Mouse (Mus musculus) embryonic facial prominence, embryonic 10.5 days (tissue): ENCODE results near the gene Cwc25. TPM values are rescaled to one million over a fixed set of nuclear protein-coding genes. Genes with fewer than 3 reads are reported as not detected.
A peak's percentile ranks its signal among the peaks of the same experiment; 100 is the strongest.

Experiments
- DNase-seq: peaks from one replicate; pipeline ENCODE4 v3.0.0-alpha.2; 2017; ENCODE audit warnings: low spot score
- H3K27ac ChIP-seq: fragments of 300-500 bp; sonication (generic); replicated peaks from 2 replicates; pipeline ENCODE4 v1.5.1; 2016; ENCODE audit warnings: mild to moderate bottlenecking
- H3K27me3 ChIP-seq: fragments of 300-500 bp; sonication (generic); replicated peaks from 2 replicates; pipeline ENCODE4 v1.6.1; 2016; ENCODE audit warnings: low read depth, mild to moderate bottlenecking; ENCODE audit not compliant: poor library complexity, severe bottlenecking
- H3K36me3 ChIP-seq: fragments of 300-500 bp; sonication (generic); replicated peaks from 2 replicates; pipeline ENCODE4 v1.6.1; 2016; ENCODE audit warnings: mild to moderate bottlenecking, moderate library complexity
- H3K4me1 ChIP-seq: fragments of 300-500 bp; sonication (generic); 2 replicates; pipeline ENCODE4 v1.6.1; 2016
- H3K4me3 ChIP-seq: fragments of 300-500 bp; sonication (generic); 2 replicates; pipeline ENCODE4 v1.5.1; 2016; ENCODE audit warnings: mild to moderate bottlenecking, moderate library complexity
- H3K9me3 ChIP-seq: fragments of 300-500 bp; sonication (generic); 2 replicates; pipeline ENCODE4 v1.6.1; 2016; ENCODE audit warnings: mild to moderate bottlenecking
- WGBS: fragments of 180-500 bp; shearing (Covaris S2); methylation state at CpG from one replicate; pipeline ENCODE4 v1.1.7; 2016; 5-methylcytosine and 5-hydroxymethylcytosine counted together
- polyA plus RNA-seq: library from polyadenylated mRNA; unstranded; fragments of >200 nt; fragmentation: Nextera tagmentation; extraction: Ambion mirVana; gene quantifications from 2 replicates; pipeline ENCODE4 v1.2.1, GENCODE M21; 2016

Cwc25 gene
- 22.0 and 24.2 TPM in 2 replicates for polyA plus RNA-seq

DNA sequence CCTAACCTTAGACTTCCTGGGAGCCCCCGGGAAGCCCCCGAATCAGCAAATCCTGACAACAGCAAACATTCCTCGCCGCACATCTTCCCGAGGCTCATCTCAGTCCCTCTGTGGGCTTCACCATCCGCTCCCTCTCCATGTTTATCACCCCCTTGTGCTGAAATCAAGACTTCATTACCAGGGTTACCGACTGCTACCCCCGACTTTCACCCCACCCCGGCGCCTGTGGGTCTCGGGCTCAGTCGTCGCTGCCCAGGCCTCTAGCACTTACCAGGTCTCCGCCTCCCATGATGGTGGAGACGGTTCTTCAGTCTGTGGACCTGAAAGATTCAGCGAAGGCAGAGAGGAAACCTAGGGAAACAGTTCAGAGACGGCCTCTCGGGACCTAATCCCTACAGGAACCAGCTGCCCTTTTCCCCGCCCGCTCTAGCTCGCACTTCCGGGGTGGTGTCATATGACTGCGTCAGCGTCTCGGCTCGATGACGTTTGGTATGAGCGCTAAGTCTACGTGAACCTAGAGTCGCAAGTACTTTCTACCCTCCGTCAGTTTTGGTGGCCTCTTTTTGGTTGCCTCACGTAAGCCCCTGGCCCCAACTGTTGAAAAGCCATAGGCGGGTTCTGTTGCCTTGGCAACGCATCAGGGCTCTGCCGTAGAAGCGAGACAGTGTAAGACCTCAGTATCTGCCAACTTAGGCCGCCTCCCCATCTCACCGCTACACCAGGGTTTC lies at the start of gene Cwc25:
Gene Cwc25, minus strand, starts transcription at position 403 of the 728 bp plus-strand sequence.
- Histone ChIP-seq H3K4me1 (peaks cover 13% of the 10 kb centered on the region), H3K27ac (peak within 1 kb of the TSS; percentile 85), H3K9me3 (no peaks in the 10 kb centered on the region), H3K4me3 (peak within 1 kb of the TSS; percentile 77), H3K36me3 (peaks cover 32% of the 10 kb centered on the region), H3K27me3 (no peaks in the 10 kb centered on the region)
- 1% methylated on average over 38 of the region's 38 CpGs for WGBS
- peak; percentile 93 for DNase-seq

DNA sequence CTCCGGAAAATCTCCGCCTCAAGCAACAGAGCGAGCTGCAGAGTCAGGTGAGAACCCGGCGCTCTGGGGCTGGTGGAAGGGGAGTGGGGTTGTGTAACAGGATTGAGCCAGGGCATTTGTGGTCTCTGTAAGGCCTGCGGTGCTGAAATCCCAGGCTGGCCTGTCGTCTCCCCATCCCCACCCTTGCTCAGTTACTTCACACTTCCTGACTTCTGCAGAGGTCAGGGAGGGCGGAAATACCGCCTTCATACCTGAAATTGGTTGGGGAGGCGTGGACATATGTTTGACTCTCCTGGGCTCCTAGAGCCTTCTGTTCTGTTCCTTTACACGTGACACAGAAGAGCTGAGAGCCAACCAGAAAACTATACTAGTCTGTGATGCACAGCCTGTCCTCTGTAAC lies 49.4 kb upstream of the Cwc25 start:
- Histone ChIP-seq H3K4me3 (peak overlapping the region; percentile 28; the same call in 1 of the 2 replicates), H3K36me3 (peaks cover 67% of the 10 kb centered on the region)
- WGBS, result 64% methylated on average over 11 of the region's 11 CpGs

DNA sequence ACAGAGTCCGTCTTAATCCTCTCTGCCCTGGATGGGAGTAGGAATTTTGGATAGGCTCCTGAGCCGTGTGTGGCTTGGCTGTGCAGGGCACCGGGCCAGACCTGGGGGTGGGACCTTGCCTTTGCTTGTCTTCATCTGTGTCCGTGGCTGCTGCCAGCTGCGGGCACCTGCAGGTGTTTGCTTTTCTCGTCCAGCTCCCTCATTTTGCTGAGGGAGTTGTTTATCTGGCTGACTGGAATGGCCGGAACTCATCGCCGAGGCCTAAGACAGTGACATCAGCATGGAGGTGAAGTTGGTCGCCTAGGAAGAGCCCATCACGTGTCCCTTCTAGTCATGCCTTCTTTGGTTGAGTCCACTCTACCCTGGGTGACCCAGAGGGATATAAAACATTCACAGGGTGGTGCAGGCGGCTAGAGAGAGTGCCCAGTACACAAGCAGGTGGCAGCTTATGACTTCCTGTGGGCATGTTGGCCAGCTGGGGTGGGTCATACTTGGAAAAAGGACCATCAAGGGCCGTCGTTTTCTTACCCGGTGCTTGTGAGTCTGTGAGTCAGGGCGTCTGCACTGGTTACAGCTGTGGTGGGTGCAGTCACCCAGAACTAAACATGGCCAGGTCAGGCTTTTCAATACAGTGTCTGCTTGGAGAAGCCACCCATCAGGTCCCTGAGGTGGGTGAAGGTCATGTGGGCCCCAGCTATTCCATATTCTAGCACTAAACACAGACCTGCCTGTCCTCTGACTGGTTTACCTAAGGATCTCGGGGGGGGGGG lies 47.6 kb upstream of the Cwc25 start:
- no peak for DNase-seq
- peak overlapping the region; percentile 93 for H3K27ac ChIP-seq
- H3K4me3 ChIP-seq, result no peak overlapping the region
- no peaks in the 10 kb centered on the region for H3K27me3 ChIP-seq
- 85% methylated on average over 17 of the region's 17 CpGs for WGBS
- peaks cover 99% of the 10 kb centered on the region for H3K4me1 ChIP-seq
- H3K36me3 ChIP-seq, result peaks cover 69% of the 10 kb centered on the region
- no peaks in the 10 kb centered on the region for H3K9me3 ChIP-seq

More for the DNA sequence above, 49.4 kb upstream of the Cwc25 start:
- no peak for DNase-seq
- Histone ChIP-seq H3K9me3 (no peaks in the 10 kb centered on the region), H3K27me3 (no peaks in the 10 kb centered on the region), H3K4me1 (peaks cover 97% of the 10 kb centered on the region), H3K27ac (peak overlapping the region; percentile 93)

DNA sequence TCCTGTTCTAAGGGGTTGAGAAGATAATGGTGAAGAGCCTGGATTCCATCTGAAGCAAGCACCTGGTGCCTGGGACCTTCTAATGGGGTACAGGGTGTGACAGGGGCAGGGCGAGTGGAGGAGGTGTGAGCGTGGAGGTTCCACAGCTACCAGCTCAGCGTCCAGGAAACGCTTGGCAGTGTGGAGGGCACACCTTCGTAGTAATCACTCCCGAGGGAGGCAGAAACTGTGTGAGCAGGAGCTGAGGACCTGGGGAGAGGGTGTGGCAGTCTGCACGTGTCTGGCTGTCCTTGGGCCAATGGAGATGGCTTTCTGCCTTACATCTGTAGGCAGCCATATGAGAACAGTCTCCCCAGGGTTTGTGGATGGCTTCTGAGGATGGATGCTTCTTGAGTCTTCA lies 46.7 kb upstream of the Cwc25 start:
- no peak for DNase-seq
- Histone ChIP-seq H3K27ac (peak overlapping the region; percentile 93), H3K36me3 (peaks cover 69% of the 10 kb centered on the region), H3K27me3 (no peaks in the 10 kb centered on the region), H3K4me3 (peak overlapping the region; percentile 44), H3K4me1 (peaks cover 99% of the 10 kb centered on the region), H3K9me3 (no peaks in the 10 kb centered on the region)
- 59% methylated on average over 7 of the region's 7 CpGs for WGBS

DNA sequence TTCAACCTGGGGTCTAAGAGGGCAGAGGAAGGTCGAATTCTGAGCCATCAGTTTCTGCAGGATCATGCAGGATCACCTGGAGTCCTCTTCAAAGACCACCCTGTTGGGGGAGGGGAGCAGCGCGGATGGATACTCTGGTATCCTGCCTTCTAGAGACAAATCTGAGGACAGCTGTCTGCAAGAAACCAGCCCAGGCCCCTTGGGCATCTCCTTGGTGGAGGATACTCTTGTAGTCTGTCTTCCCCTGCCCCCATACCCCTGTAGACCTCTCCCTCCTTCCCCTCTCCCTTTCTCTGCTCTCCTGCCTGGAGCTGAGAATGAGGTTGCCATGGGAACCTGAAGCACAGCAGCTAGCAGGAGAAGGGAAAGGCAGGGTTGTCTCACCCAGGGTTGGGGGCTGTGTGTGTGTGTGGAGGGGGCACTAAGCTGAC lies 46.1 kb upstream of the Cwc25 start:
- Histone ChIP-seq H3K4me1 (peaks cover 99% of the 10 kb centered on the region), H3K4me3 (peak overlapping the region; percentile 44), H3K9me3 (no peaks in the 10 kb centered on the region), H3K27ac (peak overlapping the region; percentile 93), H3K27me3 (no peaks in the 10 kb centered on the region), H3K36me3 (peaks cover 69% of the 10 kb centered on the region)
- 21% methylated on average over 3 of the region's 3 CpGs for WGBS
- peak; percentile 75 for DNase-seq

DNA sequence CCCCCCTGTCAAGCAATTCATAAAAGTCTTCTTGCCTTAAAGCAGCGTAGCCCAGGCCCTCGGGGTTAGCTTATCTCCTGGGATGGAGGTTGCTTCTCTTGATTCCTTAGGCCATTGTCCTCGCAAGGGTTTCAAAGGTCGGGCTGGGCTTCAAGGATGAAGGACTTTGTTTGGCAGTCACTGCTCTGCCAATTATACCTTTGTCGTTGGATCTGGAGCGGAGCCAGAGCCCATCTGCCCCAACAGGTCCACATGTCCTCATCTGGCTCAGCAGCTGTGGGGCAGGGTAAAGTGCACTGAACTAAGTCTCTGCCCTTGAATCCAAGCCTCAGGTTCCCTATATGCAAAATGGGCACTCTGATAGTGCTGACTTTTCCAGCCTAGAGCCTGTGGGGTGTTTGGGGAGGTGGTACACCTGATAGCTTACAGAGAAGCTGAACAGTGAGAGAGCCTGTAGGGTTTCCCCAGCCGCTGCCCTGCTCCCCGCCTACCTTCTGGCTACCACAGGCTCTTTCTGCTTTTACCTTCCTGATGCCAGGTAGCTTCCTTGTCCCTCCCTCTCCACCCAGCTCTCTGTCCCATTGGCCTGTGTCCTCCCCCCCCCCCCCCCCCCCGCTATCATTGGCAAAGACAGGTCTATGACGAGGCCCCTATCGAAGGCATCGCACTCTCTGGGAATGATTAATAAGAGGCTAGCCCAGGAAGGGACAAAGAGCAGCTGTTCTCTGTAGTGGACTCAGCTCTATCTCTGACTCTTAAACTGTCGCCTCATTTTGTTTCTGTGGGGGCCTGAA lies 45.4 kb upstream of the Cwc25 start:
- Histone ChIP-seq H3K27ac (peak overlapping the region; percentile 93), H3K4me1 (peaks cover 98% of the 10 kb centered on the region), H3K36me3 (peaks cover 74% of the 10 kb centered on the region), H3K4me3 (peak overlapping the region; percentile 44), H3K27me3 (no peaks in the 10 kb centered on the region), H3K9me3 (no peaks in the 10 kb centered on the region)
- 30% methylated on average over 12 of the region's 13 CpGs for WGBS
- DNase-seq, result no peak

DNA sequence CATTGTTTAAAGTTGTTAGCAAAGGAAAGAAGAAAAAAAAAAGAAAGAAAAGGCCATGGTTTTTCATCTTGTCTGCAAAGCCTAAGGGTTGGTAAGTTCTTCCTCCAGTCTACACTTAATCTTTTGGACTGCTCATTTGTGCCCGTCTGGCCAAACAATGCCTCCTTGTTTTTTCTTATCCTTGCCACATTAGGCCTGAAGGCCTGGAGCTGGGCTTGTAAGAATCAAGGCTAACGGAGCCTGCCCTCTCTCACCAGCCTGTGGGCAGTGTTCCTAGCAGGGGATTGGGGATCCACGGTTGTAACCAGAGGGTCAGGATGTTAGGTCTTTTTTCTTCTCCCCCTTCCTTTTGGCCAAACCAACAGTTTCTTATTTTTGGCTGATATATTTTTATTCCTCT lies 44.6 kb upstream of the Cwc25 start:
- 17% methylated on average over 3 of the region's 3 CpGs for WGBS
- Histone ChIP-seq H3K4me1 (peaks cover 98% of the 10 kb centered on the region), H3K4me3 (no peak overlapping the region), H3K36me3 (peaks cover 71% of the 10 kb centered on the region), H3K27me3 (no peaks in the 10 kb centered on the region), H3K9me3 (no peaks in the 10 kb centered on the region), H3K27ac (peak overlapping the region; percentile 62)
- no peak for DNase-seq

DNA sequence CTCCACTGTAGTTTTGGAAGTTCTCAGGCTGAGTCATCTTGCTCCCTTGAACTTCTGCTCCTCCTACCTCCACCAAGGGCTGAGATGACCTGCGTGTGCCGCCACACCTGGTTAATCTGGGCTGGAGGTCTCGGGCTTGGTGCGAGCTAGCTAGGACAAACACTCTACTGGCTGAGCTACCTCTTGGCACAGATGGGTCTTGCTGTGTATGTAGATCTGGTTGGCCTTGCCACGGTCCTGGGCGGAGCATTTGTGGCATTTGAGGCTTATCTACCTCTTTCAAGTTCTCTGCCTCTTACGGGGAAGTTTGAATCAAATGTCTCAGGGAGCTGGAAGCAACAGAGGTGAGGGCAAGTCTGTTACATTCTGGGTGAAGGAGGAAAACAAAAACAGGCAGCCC lies 44.0 kb upstream of the Cwc25 start:
- H3K36me3 ChIP-seq, result peaks cover 65% of the 10 kb centered on the region
- H3K27me3 ChIP-seq, result no peaks in the 10 kb centered on the region
- no peaks in the 10 kb centered on the region for H3K9me3 ChIP-seq
- no peak overlapping the region for H3K4me3 ChIP-seq
- peaks cover 98% of the 10 kb centered on the region for H3K4me1 ChIP-seq
- no peak for DNase-seq
- 77% methylated on average over 7 of the region's 7 CpGs for WGBS
- peak overlapping the region; percentile 62 for H3K27ac ChIP-seq

DNA sequence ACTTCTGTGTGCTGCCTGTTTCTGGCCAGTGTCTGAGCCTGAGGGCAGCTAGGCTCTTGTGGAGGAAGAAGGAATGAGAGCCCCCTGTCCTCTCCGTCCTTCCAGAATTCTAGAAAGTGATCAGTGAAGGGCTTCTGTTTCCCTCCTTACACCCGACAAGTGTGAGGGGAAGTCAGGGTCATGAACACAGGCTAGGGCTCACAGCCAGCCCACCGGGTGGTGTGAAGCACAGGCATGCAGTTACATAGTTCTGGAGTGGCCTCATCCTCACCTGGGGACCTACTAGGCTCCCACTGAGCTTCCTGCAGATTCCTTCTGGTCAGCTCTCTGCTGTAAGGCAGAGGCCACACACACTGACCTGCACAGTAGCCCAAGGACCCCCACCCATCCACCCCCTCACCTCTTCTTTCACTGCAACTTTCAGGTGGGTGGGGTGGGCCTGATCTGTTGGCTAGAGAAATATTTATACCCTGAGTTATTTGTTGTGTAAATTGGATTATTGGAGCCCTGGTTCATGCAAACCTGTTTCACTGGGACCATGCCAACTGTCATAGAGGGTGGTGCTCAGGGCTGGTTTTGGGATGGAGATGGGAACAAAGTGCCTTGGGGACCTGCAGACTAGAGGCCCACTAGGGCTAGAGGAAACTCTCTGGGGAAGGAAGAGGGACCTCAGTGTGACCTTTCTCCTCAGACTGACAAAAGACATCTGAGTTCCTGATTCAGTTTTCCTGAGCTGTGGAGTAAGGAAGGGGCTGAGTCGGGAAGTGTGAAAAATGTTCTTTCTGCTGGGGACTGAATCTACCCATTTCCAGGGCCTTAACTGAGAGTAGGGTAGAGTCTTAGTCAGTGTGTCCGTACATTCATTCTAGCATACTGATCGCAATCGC lies 43.1 kb upstream of the Cwc25 start:
- Histone ChIP-seq H3K4me1 (peaks cover 98% of the 10 kb centered on the region), H3K4me3 (peak overlapping the region; percentile 33; the same call in 1 of the 2 replicates), H3K36me3 (peaks cover 56% of the 10 kb centered on the region), H3K27ac (peak overlapping the region; percentile 82), H3K9me3 (no peaks in the 10 kb centered on the region), H3K27me3 (no peaks in the 10 kb centered on the region)
- no peak for DNase-seq
- WGBS, result 60% methylated on average over 7 of the region's 7 CpGs

DNA sequence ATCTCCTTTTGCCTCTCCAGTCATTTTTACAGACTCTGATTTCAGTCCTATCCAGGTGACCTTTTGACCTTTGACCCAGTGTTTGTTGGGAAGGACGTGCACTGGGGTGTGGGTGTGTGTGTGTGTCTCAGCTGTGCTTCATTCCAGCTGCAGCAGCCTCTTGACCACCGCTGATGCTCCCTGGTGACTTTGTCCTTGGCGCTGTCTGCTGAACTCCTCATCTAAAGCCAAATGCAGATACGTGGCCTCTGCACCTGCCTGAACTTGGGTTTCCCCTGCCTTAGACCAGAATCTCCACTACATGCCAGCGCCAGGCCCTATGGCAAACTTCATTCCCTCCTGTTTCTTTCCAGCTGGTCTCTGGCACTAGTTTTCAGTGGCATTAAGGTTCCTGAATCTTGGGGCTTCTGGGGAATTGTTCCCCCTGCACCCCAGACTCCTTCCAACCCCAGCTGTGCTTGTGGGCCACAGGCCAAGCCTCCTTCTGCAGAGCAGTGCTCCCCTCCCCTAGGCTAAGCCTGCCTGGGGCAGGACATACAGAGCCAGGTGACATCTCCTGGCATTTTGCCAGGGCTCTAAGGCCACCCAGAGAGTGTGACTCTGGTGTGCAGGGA lies 42.4 kb upstream of the Cwc25 start:
- 33% methylated on average over 5 of the region's 5 CpGs for WGBS
- H3K9me3 ChIP-seq, result no peaks in the 10 kb centered on the region
- H3K27ac ChIP-seq, result peak overlapping the region; percentile 82
- peak overlapping the region; percentile 33; the same call in 1 of the 2 replicates for H3K4me3 ChIP-seq
- no peaks in the 10 kb centered on the region for H3K27me3 ChIP-seq
- peaks cover 98% of the 10 kb centered on the region for H3K4me1 ChIP-seq
- H3K36me3 ChIP-seq, result peaks cover 51% of the 10 kb centered on the region
- DNase-seq, result peak; percentile 34

DNA sequence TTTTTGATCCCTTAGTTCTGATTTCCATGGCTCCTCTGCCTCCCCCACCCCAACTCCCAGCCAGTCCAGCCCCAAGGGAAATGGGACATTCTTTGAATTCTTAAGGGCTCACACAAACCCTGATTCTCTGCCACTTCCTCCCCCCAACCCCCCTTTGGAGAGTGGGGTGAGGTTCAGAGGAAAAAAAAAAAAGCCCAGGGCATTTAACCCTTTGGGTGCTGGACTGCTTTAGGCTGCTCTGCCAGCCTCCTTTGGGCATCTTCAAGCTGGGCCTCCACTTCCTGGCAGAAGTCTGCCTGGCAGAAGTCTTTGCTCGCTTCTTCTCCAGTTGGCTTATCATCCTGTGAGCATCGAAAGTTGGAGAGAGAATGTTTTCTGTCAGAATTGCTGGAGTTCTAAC lies 41.7 kb upstream of the Cwc25 start:
- peak overlapping the region; percentile 33; the same call in 1 of the 2 replicates for H3K4me3 ChIP-seq
- no peaks in the 10 kb centered on the region for H3K27me3 ChIP-seq
- H3K36me3 ChIP-seq, result peaks cover 47% of the 10 kb centered on the region
- peak overlapping the region; percentile 82 for H3K27ac ChIP-seq
- DNase-seq, result peak; percentile 60
- WGBS, result 50% methylated on average over 2 of the region's 2 CpGs
- no peaks in the 10 kb centered on the region for H3K9me3 ChIP-seq
- H3K4me1 ChIP-seq, result peaks cover 93% of the 10 kb centered on the region
